In the genomic region with DNA sequence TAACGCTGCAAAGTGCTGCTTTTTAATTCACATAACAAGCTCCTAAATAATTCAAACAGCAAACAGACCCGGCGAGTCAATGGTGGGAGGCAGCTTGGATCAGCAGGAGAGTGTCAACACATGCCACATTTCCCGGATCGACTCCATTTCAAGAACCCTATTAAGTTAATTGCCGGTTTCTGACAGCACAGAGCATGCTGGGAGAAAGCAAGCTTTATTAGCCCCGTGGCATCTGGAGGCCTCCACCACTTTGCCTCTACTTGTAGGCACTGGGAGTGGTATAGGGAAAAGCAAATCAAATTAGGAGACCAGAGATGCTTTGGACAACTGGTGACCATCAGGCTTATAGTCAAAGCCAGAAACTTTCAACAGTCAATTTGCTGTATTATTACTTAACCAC, we compare ENCODE assay signal across 18 mouse cellular contexts.
DNase-seq lines count a peak whose midpoint lies in the region; ATAC-seq and TF ChIP-seq lines count a peak whose summit lies in the region.
"Had no signal": no experiment of that assay in that cellular context is flagged by ENCODE, and none has a peak within 500 bp of the region (broad histone marks: within the 10 kb centered on the region; RNA-seq: fewer than 3 reads in every experiment).

No protein-coding gene starts in this region.

- H3K36me3 ChIP-seq in neural tube, embryonic 14.5 days (ENCODE audit: control insufficient read depth, insufficient read depth, low read length) = no peaks in the 10 kb centered on the region
- H3K36me3 ChIP-seq in neural tube, embryonic 15.5 days = no peaks in the 10 kb centered on the region
- H3K36me3 ChIP-seq in limb, embryonic 10.5 days = no peaks in the 10 kb centered on the region
- H3K36me3 ChIP-seq: embryonic facial prominence, embryonic 13.5 days; heart, embryonic 10.5 days; hindbrain, embryonic 12.5 days had no signal

- H3K4me1 ChIP-seq in neural tube, embryonic 14.5 days (ENCODE audit: control insufficient read depth, insufficient read depth, low read length) = no peaks in the 10 kb centered on the region
- no peaks in the 10 kb centered on the region for H3K4me1 ChIP-seq in neural tube, embryonic 15.5 days
- H3K4me1 ChIP-seq in limb, embryonic 10.5 days = peaks cover 19% of the 10 kb centered on the region
- H3K4me1 ChIP-seq: embryonic facial prominence, embryonic 13.5 days; heart, embryonic 10.5 days; hindbrain, embryonic 12.5 days had no signal

- H3K9me3 ChIP-seq in neural tube, embryonic 14.5 days (ENCODE audit: control insufficient read depth, low read length) = no peaks in the 10 kb centered on the region
- H3K9me3 ChIP-seq in neural tube, embryonic 15.5 days (replicated peaks) = no peaks in the 10 kb centered on the region
- no peaks in the 10 kb centered on the region for H3K9me3 ChIP-seq in limb, embryonic 10.5 days (replicated peaks)
- H3K9me3 ChIP-seq: embryonic facial prominence, embryonic 13.5 days; heart, embryonic 10.5 days; hindbrain, embryonic 12.5 days had no signal

- no peak overlapping the region for H3K4me2 ChIP-seq in neural tube, embryonic 14.5 days (ENCODE audit: low read depth, low read length)
- no peak overlapping the region for H3K4me2 ChIP-seq in neural tube, embryonic 15.5 days
- H3K4me2 ChIP-seq: embryonic facial prominence, embryonic 13.5 days; hindbrain, embryonic 12.5 days had no signal

- no peak overlapping the region for H3K27ac ChIP-seq in neural tube, embryonic 14.5 days (ENCODE audit: low read depth, low read length)
- H3K27ac ChIP-seq in neural tube, embryonic 15.5 days (replicated peaks) = no peak overlapping the region
- H3K27ac ChIP-seq in limb, embryonic 10.5 days = no peak overlapping the region
- H3K27ac ChIP-seq in left cerebral cortex, adult 2 months = no peak overlapping the region
- H3K27ac ChIP-seq: embryonic facial prominence, embryonic 13.5 days; heart, embryonic 10.5 days; hindbrain, embryonic 12.5 days had no signal

- no peak for TF ChIP-seq CTCF in left cerebral cortex, adult 2 months (IDR thresholded peaks at IDR 0.05)

- H3K27me3 ChIP-seq in neural tube, embryonic 14.5 days (ENCODE audit: control insufficient read depth, insufficient read depth, low read length) = no peaks in the 10 kb centered on the region
- H3K27me3 ChIP-seq in neural tube, embryonic 15.5 days (replicated peaks) = no peaks in the 10 kb centered on the region
- H3K27me3 ChIP-seq in limb, embryonic 10.5 days (ENCODE audit: low read depth, poor library complexity, severe bottlenecking) = peaks cover 69% of the 10 kb centered on the region
- H3K27me3 ChIP-seq: CH12.LX; embryonic facial prominence, embryonic 13.5 days; hindbrain, embryonic 12.5 days had no signal

- no peak overlapping the region for H3K9ac ChIP-seq in neural tube, embryonic 14.5 days (replicated peaks; ENCODE audit: low read depth, low read length)
- H3K9ac ChIP-seq in neural tube, embryonic 15.5 days (replicated peaks) = no peak overlapping the region
- H3K9ac ChIP-seq: embryonic facial prominence, embryonic 13.5 days; hindbrain, embryonic 12.5 days had no signal

- H3K4me3 ChIP-seq in neural tube, embryonic 14.5 days (ENCODE audit: low read depth, low read length) = no peak overlapping the region
- H3K4me3 ChIP-seq in neural tube, embryonic 15.5 days (replicated peaks) = no peak overlapping the region
- no peak overlapping the region for H3K4me3 ChIP-seq in limb, embryonic 10.5 days
- no peak overlapping the region for H3K4me3 ChIP-seq in left cerebral cortex, adult 2 months
- H3K4me3 ChIP-seq: embryonic facial prominence, embryonic 13.5 days; heart, embryonic 10.5 days; hindbrain, embryonic 12.5 days had no signal

- intact Hi-C loops in left cerebral cortex, adult 2 months (cut with DNase I) = no loop called here

- 31% methylated on average over 7 of the region's 7 CpGs for WGBS in neural tube, embryonic 14.5 days
- WGBS in neural tube, embryonic 15.5 days = 34% methylated on average over 7 of the region's 7 CpGs
- 36% methylated on average over 7 of the region's 7 CpGs for WGBS in limb, embryonic 10.5 days

- ATAC-seq in neural tube, embryonic 14.5 days (ENCODE audit: low read depth) = 0 out of 2 replicates have a peak, but pooled peaks have one; percentile 38
- no peak for ATAC-seq in neural tube, embryonic 15.5 days (ENCODE audit: low FRiP score)
- ATAC-seq: inflammation-experienced regulatory T-cells, adult 6 months had no signal

- DNase-seq in heart, adult 11 months = peak; percentile 64
- no peak for DNase-seq in heart, postnatal 4 days
- DNase-seq in limb, embryonic 10.5 days (ENCODE audit: low spot score) = peak; percentile 46
- DNase-seq in spleen, postnatal 4 days (ENCODE audit: low spot score in 2 of 2) = no peak
- no peak for DNase-seq in left cerebral cortex, adult 2 months (ENCODE audit: extremely low spot score in 1 of 2, low spot score in 2 of 2)
- DNase-seq: cerebellum, adult 9-11 months; kidney, adult 2 months; kidney, postnatal 10 days; lung, adult 18-20 months; right cerebral cortex, postnatal 14 days; spleen, adult 18-20 months had no signal

Comparison
In these comparisons a context has a peak if more than half of its experiments do, and no peak if none do; other contexts are left out.
1. DNase-seq: peak in heart, adult 11 months (single experiment) and limb, embryonic 10.5 days (single experiment); none in heart, postnatal 4 days (single experiment), spleen, postnatal 4 days (0 of 2) and left cerebral cortex, adult 2 months (0 of 2).